Mouse (Mus musculus) liver, embryonic 14.5 days (tissue): ENCODE measurements at regions not wholly inside any gene's neighbourhood (a gene's known extent, or its start where the extent isn't known, plus 50 kb on each side); places are given as distances from the start of the nearest gene placed in this dataset.

Experiments
- CTCF ChIP-seq: IDR thresholded peaks from 2 replicates; pipeline ENCODE4 v1.5.1; 2016; ENCODE audit warnings: antibody characterized with exemption, low read depth, control low read depth
- EP300 ChIP-seq: IDR thresholded peaks from 2 replicates; pipeline ENCODE4 v1.6.1; 2016; ENCODE audit warnings: antibody characterized with exemption, low read depth

DNA sequence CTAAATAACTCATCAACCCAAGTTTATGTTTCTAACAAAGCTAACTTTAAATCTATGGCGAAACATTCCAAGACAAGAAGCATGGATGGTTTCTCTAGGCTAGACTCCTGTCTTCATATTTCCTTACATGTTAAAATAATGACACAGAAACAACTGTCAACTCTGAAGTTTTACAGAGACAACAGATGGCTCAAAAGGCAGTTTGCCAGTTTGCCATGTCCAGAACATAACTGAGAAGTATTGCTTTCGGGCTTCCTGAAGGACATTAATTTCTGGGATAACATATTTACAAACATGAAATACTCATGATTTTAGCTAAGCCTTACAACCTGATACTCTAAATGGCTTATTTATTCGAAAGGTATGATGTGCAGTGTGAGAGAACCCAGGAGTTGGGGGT is 1002.2 kb downstream of the Rapgef2 start:
- TF ChIP-seq CTCF (no peak), EP300 (no peak)
